Mouse (Mus musculus): Measurements from ENCODE around the gene Igsf10. TPM values are rescaled to one million over a fixed set of nuclear protein-coding genes. Genes with fewer than 3 reads are reported as not detected.

The Igsf10 gene
- polyA plus RNA-seq, 1 experiment from 2014 or later = 2.8 TPM

- no peak overlapping the region for H3K9ac ChIP-seq (replicated peaks; ENCODE audit: low read depth)
- H3K36me3 ChIP-seq (ENCODE audit: insufficient read depth, low read length) = no peaks in the 10 kb centered on the region
- ATAC-seq = no peak
- H3K4me1 ChIP-seq (ENCODE audit: insufficient read depth, low read depth, low read length) = no peaks in the 10 kb centered on the region
- H3K4me2 ChIP-seq (replicated peaks; ENCODE audit: low read depth, low read length) = no peak overlapping the region
- no peak overlapping the region for H3K4me3 ChIP-seq (ENCODE audit: low read depth, low read length)
- TF ChIP-seq EP300 (IDR thresholded peaks at IDR 0.05) (no peak), CTCF (IDR thresholded peaks at IDR 0.05) (no peak)
- no peak overlapping the region for H3K27ac ChIP-seq (ENCODE audit: low read length)
- no peaks in the 10 kb centered on the region for H3K27me3 ChIP-seq (replicated peaks; ENCODE audit: insufficient read depth, low read length)
- no peak for DNase-seq (ENCODE audit: low spot score)
- H3K9me3 ChIP-seq (ENCODE audit: low read length) = no peaks in the 10 kb centered on the region
Measured at GRCm38 (mm10) chr3:59360102-59360501, 15.9 kb upstream of the Igsf10 start.

- TF ChIP-seq CTCF (IDR thresholded peaks at IDR 0.05) (no peak), EP300 (IDR thresholded peaks at IDR 0.05) (no peak)
- H3K9ac ChIP-seq (replicated peaks; ENCODE audit: low read depth) = no peak overlapping the region
- DNase-seq (ENCODE audit: low spot score) = peak; percentile 4
- H3K27me3 ChIP-seq (replicated peaks; ENCODE audit: insufficient read depth, low read length) = no peaks in the 10 kb centered on the region
- WGBS = 67% methylated on average over 3 of the region's 3 CpGs
- no peaks in the 10 kb centered on the region for H3K36me3 ChIP-seq (ENCODE audit: insufficient read depth, low read length)
- H3K4me3 ChIP-seq (ENCODE audit: low read depth, low read length) = no peak overlapping the region
- H3K4me1 ChIP-seq (ENCODE audit: insufficient read depth, low read depth, low read length) = no peaks in the 10 kb centered on the region
- H3K4me2 ChIP-seq (replicated peaks; ENCODE audit: low read depth, low read length) = no peak overlapping the region
- H3K9me3 ChIP-seq (ENCODE audit: low read length) = no peaks in the 10 kb centered on the region
- ATAC-seq = no peak
- no peak overlapping the region for H3K27ac ChIP-seq (ENCODE audit: low read length)
Measured at GRCm38 (mm10) chr3:59354156-59354555, 10.0 kb upstream of the Igsf10 start.

- Histone ChIP-seq H3K4me1 (ENCODE audit: insufficient read depth, low read depth, low read length) (no peaks in the 10 kb centered on the region), H3K36me3 (ENCODE audit: insufficient read depth, low read length) (no peaks in the 10 kb centered on the region), H3K27me3 (replicated peaks; ENCODE audit: insufficient read depth, low read length) (no peaks in the 10 kb centered on the region), H3K27ac (ENCODE audit: low read length) (no peak overlapping the region), H3K9me3 (ENCODE audit: low read length) (no peaks in the 10 kb centered on the region), H3K4me3 (ENCODE audit: low read depth, low read length) (no peak overlapping the region), H3K9ac (replicated peaks; ENCODE audit: low read depth) (no peak overlapping the region), H3K4me2 (replicated peaks; ENCODE audit: low read depth, low read length) (no peak overlapping the region)
- TF ChIP-seq EP300 (IDR thresholded peaks at IDR 0.05) = no peak
- TF ChIP-seq CTCF (IDR thresholded peaks at IDR 0.05) = no peak
- no peak for DNase-seq (ENCODE audit: low spot score)
- no peak for ATAC-seq
Measured at GRCm38 (mm10) chr3:59351768-59352167, 7.6 kb upstream of the Igsf10 start.

- Histone ChIP-seq H3K9ac (replicated peaks; ENCODE audit: low read depth) (no peak overlapping the region), H3K4me3 (ENCODE audit: low read depth, low read length) (peak overlapping the region; percentile 65; the same call in 1 of the 2 replicates), H3K4me1 (ENCODE audit: insufficient read depth, low read depth, low read length) (no peaks in the 10 kb centered on the region), H3K27me3 (replicated peaks; ENCODE audit: insufficient read depth, low read length) (no peaks in the 10 kb centered on the region), H3K27ac (ENCODE audit: low read length) (no peak overlapping the region), H3K4me2 (replicated peaks; ENCODE audit: low read depth, low read length) (peak overlapping the region; percentile 94), H3K9me3 (ENCODE audit: low read length) (no peaks in the 10 kb centered on the region), H3K36me3 (ENCODE audit: insufficient read depth, low read length) (no peaks in the 10 kb centered on the region)
- ATAC-seq (peak; percentile 69), DNase-seq (ENCODE audit: low spot score) (peak; percentile 70)
- TF ChIP-seq CTCF (IDR thresholded peaks at IDR 0.05) = no peak
- TF ChIP-seq EP300 (IDR thresholded peaks at IDR 0.05) = no peak
- 48% methylated on average over 4 of the region's 4 CpGs for WGBS
Measured at GRCm38 (mm10) chr3:59343026-59343425, 1.2 kb downstream of the Igsf10 start.

GRCm38 (mm10) chr3:59341647-59342427 is 2.4 kb downstream of the Igsf10 start:
- no peak overlapping the region for H3K4me2 ChIP-seq (replicated peaks; ENCODE audit: low read depth, low read length)
- ATAC-seq = no peak

GRCm38 (mm10) chr3:59328526-59328925 is 15.7 kb downstream of the Igsf10 start:
- Histone ChIP-seq H3K27me3 (replicated peaks; ENCODE audit: insufficient read depth, low read length) (no peaks in the 10 kb centered on the region), H3K4me1 (ENCODE audit: insufficient read depth, low read depth, low read length) (no peaks in the 10 kb centered on the region), H3K9me3 (ENCODE audit: low read length) (no peaks in the 10 kb centered on the region), H3K4me3 (ENCODE audit: low read depth, low read length) (no peak overlapping the region), H3K27ac (ENCODE audit: low read length) (no peak overlapping the region), H3K36me3 (ENCODE audit: insufficient read depth, low read length) (no peaks in the 10 kb centered on the region), H3K4me2 (replicated peaks; ENCODE audit: low read depth, low read length) (no peak overlapping the region), H3K9ac (replicated peaks; ENCODE audit: low read depth) (no peak overlapping the region)
- DNase-seq (ENCODE audit: low spot score) = no peak
- WGBS = 84% methylated on average over 2 of the region's 2 CpGs
- TF ChIP-seq CTCF (IDR thresholded peaks at IDR 0.05) (no peak), EP300 (IDR thresholded peaks at IDR 0.05) (no peak)
- no peak for ATAC-seq

More at GRCm38 (mm10) chr3:59341647-59342427, 2.4 kb downstream of the Igsf10 start:
- H3K27me3 ChIP-seq (replicated peaks; ENCODE audit: insufficient read depth, low read length) = no peaks in the 10 kb centered on the region
- peak; percentile 15 for DNase-seq (ENCODE audit: low spot score)
- H3K9me3 ChIP-seq (ENCODE audit: low read length) = no peaks in the 10 kb centered on the region
- no peak overlapping the region for H3K4me3 ChIP-seq (ENCODE audit: low read depth, low read length)
- no peaks in the 10 kb centered on the region for H3K36me3 ChIP-seq (ENCODE audit: insufficient read depth, low read length)
- H3K9ac ChIP-seq (replicated peaks; ENCODE audit: low read depth) = no peak overlapping the region
- H3K4me1 ChIP-seq (ENCODE audit: insufficient read depth, low read depth, low read length) = no peaks in the 10 kb centered on the region
- 64% methylated on average over 11 of the region's 11 CpGs for WGBS
- no peak for TF ChIP-seq CTCF (IDR thresholded peaks at IDR 0.05)
- no peak for TF ChIP-seq EP300 (IDR thresholded peaks at IDR 0.05)
- H3K27ac ChIP-seq (ENCODE audit: low read length) = no peak overlapping the region

Measured in lung, postnatal 0 days (tissue).